Mouse (Mus musculus): ENCODE data around the gene Rgsl1. TPM values are rescaled to one million over a fixed set of nuclear protein-coding genes. Genes with fewer than 3 reads are reported as not detected.
A peak's percentile ranks its signal among the peaks of the same experiment; 100 is the strongest.
"Not testable (repeated sequence)": the region's sequence is repeated elsewhere in the genome, so short reads cannot be mapped to it uniquely, and the experiment has no call there.

Rgsl1 gene
- not detected in 2 replicates for total RNA-seq (2014; fragmentation: Nextera tagmentation)
- not detected in 2 replicates for total RNA-seq (2017)

DNA sequence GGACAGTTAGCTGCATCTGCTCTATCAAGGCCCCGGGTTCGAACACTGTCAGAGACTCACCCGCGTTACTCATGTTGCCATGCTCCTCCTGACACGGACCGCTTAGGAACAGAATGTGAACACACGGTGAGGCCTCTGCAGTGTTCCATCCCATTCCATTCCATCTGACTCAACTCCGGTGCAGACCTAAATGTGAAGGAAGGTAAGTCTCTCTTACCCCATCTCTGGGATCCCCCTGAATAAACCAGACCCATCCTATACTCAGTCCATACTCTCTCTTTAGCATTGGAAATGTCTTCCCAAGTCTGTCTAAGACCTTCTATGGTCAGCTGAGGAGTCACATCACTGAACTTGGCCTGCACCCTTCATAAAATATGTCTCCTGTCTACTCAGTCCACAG is at the start of gene Rgsl1:
Gene Rgsl1 (minus strand): TSS at position 101 of the 400 bp plus-strand sequence.
- ATAC-seq (replicated peaks; ENCODE audit: poor library complexity, severe bottlenecking): no peak

DNA sequence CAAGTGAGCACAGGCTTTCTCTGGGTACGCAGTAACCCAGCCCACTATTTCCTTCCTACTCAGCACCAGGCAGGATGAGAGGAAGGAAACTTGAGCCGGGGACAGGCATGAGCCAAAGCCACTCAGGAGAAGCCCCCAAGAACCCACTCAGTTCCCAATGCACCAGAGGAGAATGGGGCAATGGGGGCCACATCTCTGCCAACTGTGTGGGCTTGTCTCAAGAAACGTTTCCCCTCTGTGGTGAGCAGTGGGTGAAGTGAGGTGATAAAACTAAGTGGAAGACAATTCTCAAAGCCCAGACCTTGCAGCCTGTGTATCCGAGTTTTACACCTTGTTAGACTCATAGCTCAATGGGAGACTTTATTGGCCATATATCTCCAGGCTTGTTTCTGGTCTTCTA is 47.5 kb upstream of the Rgsl1 start, which contains the start of gene Teddm1a:
Gene Teddm1a (plus strand): TSS at position 301 of the 400 bp plus-strand sequence.
- ATAC-seq (replicated peaks; ENCODE audit: poor library complexity, severe bottlenecking): no peak

DNA sequence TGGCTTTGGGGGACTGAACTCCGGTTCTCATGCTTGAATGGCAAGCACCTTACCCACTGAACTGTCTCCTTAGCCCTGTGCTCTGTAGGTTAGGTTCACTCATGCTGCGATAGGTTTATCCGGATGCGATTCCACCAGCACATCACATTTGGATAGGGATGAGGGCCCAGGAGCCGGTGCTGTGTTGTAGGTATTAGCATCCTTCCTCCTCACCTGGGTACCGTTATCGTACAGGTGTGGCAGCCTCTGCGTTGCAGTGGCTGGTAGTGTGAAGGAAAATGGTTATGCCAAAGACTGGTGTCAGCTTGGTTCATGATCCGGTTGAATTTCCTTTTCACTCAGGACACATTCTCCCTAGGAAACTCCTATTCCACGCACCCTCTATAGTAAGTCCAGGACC is 46.2 kb upstream of the Rgsl1 start:
- no peak for ATAC-seq (replicated peaks; ENCODE audit: poor library complexity, severe bottlenecking)

DNA sequence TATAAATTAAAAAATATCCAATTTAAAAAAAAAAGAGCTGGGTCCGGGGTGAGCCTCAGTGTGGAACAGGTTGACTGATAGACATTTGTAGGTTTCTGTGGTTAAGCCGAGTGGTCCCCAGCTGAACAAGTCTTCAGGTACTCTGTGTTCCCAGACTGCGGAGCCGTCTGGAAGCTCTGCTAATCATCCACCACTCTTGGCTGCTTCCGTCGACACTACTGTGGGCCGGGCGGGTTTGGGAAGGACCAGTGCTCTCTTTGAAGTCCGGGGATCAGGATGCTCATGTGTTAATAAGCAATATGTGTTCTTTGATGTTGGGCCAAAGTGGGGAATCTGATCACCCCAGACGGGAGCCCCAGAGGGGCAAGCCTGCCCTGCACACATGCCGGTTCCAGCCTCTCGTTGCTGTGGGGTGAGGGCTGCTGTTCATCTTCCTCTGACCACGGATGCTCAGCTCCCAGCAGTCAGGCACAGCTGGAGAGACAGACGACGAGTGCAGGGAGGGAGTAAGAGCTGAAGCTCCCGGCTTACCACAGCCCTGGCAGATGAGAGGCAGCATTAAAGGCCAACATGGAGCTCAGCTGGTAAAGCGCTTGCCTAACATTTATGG is 42.2 kb upstream of the Rgsl1 start:
- no peak for ATAC-seq (replicated peaks; ENCODE audit: poor library complexity, severe bottlenecking)

DNA sequence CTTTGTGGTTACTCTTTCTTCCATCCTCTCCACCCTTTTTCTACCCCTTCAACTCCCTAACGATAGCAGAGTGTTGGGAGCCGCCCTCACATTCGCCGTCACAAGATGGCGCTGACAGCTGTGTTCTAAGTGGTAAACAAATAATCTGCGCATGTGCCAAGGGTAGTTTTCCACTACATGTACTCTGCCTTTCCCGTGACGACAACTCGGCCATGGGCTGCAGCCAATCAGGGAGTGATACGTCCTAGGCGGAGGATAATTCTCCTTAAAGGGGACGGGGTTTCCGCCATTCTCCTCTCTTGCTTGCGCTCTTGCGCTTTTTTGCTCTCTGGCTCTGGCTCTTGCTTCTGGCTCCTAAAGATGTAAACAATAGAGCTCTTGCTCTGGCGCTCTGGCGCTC is 36.4 kb upstream of the Rgsl1 start:
- not testable (repeated sequence) for ATAC-seq (replicated peaks; ENCODE audit: poor library complexity, severe bottlenecking)

DNA sequence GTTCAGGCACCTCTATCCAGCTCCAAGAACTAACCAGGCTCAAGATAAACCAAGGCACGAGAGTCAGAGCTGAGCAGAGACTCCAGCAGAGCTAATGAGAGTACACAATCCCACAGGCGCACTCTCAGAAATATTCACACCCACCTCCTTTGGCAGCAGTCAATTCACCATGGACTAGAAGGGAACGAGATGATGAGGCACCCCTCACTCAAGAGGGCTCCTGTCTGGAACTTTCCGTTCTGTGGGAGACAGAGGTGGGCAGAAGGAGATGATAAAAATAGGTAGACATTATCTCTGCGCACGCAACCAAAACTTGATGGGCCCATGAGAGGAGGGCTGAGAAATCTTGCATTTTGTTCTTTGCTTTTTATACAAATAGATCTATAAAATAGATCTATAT is 30.1 kb upstream of the Rgsl1 start, which contains the start of gene Teddm1b:
Gene Teddm1b (plus strand): TSS at position 301 of the 400 bp plus-strand sequence.
- ATAC-seq (replicated peaks; ENCODE audit: poor library complexity, severe bottlenecking): no peak

DNA sequence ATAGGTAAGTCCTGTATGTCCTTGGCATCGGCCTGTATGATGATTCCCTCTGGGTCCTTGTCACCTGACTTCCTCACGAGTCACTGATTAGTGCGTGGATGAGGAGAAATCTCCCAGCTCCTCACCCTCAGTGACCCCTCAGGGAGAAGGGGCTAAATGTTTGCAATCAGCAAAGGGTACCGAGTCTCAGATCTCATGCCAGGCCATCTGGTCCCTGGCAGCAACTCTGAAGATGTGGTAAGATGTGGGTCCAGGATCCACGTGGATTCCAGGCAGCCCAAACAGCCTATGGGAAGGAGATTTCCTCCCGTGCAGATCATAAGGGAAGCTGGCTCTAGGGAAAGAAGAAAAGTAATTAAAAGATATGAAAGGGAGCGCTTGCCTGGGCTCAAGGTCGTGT is 12.0 kb upstream of the Rgsl1 start:
- ATAC-seq (replicated peaks; ENCODE audit: poor library complexity, severe bottlenecking): no peak

DNA sequence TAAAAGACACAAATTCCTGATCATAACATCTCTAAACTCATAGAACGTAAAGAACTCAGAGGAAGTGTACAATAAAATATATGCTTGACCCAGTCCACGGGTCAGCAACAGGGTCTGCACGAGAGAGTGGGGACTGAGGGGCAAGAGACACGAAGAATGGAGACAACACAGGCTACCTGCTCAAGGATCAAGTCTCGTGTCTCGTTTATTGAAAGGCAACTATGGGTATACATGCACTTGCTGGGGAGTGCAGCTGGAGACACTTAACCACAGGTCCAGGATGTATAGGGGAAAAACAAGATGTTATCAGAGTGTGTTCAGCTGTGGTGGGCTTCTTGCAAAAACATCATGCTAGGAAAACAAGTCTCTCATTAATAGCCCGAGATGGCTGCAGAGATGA is 8.8 kb upstream of the Rgsl1 start:
- ATAC-seq (replicated peaks; ENCODE audit: poor library complexity, severe bottlenecking): not testable (repeated sequence)

DNA sequence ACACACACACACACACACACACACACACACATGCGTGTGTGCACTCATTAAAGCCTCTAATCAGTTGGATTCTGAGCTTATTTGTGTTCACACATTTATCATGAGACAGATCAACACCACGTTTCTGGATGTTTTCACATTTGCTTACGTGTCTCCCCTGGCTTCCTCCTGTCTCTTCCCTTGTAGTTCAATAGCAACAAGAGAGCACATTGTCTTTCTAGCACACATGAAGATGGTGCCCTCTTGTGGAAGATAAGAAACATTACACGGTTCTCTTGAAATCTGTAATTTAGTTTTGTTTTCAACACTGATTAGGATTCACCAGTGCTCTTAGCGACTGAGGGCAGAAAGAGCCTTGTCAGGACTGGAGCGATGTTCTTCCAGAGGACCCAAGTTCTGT is 2.9 kb upstream of the Rgsl1 start:
- peak; percentile 81 for ATAC-seq (replicated peaks; ENCODE audit: poor library complexity, severe bottlenecking)

DNA sequence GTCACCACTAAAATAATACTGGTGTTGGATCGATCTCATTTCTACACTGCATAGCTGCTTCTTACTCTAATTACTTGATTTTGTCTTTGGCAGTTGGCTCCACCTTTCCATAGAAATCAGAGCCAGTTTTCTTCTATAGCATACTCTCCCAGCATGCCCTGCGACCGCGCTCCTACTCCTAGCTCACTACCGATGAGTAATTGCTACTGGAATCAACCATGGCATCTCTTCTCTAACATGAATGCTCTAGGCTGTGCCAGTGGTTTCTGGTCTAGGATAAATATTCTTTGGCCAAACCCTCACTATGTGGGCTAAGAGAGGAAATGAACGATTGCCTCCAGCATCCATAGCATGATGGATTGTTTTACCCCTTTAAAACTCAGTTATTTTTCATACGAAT is 2.5 kb upstream of the Rgsl1 start:
- ATAC-seq (replicated peaks; ENCODE audit: poor library complexity, severe bottlenecking): no peak

DNA sequence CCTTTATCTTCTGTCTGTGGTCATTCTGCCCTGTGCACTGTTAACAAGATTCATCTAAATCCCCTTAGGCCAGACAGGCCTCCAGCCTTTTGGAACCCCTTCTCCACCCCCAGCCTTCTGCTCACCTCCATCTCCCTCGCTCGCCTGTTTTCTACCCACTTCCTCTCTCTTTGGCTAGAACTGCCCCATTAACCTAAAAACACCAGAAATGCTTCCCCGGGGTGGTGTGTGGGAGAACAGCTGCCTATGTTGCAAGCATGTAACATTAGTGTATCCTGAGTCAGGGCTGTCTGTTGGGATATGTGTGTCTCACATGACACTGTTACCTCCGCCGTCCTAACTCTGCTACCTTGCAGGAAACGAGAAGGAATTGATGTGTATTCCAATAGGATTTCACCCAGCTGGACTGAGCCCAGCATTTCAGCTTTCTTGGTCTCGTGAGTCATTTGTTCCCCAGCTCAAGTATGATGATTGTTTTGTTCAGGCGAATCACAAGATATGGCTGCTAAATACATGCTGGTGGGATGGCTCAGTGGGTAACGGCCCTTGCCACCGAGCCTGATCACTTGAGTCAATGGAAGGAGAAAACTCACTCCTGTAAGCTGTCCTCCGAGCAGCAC is 1.7 kb downstream of the Rgsl1 start:
- ATAC-seq (replicated peaks; ENCODE audit: poor library complexity, severe bottlenecking): peak; percentile 68

DNA sequence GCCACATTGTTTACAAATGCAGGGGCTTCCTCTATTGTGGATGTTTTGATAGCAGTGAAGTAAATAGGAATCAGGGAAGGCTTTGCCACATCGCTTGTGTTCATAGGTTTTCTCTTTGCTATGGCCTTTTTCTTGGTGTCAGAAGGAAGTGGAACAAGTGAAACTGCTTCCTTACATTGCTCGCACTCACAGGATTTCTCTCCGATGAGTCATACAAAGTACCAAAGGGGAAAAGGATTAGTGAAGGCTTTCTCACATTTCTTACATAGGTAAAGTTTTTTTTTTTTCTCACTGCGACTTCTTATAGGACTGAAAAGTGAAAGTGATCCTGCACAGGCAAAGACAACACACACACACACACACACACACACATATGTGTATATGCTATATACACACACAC is 7.9 kb downstream of the Rgsl1 start:
- no peak for ATAC-seq (replicated peaks; ENCODE audit: poor library complexity, severe bottlenecking)

DNA sequence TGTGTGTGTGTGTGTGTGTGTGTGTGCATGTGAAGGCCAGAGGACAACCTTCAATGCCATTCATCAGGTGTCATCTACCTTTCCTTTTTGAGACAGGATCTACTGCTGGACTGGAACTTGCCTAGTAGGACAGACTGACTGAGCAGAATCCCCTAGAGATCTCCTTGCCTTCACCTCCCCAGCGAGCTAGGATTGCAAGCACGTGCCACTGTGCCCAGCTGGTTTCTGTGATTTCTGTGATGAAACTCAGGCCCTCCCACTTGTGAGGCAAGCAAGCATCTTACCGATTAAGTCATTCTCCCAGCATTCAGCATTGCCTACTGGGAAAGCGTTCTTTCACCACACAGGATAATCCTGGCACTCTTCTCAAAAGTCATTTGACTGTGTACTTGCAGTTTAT is 13.2 kb downstream of the Rgsl1 start:
- ATAC-seq (replicated peaks; ENCODE audit: poor library complexity, severe bottlenecking): no peak

DNA sequence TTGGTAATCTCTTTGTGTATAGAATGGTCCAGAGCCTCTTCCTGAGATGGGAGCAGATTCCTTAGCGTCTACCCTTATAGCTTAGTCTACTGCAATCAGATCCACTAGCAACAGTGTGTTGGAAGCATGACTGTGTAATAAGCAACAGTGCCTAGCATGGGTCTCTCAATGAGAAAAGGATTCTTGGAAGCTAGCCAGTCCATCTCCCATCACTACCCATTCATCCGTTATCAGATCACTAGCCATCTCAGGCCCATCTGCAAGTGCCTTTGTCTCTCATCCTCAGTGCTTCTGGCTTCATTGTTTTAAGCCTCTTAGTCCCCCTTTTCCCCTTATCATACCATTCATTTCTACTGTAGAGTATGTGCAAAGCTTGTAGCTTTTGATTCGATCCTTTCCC is 23.7 kb downstream of the Rgsl1 start:
- ATAC-seq (replicated peaks; ENCODE audit: poor library complexity, severe bottlenecking): no peak

DNA sequence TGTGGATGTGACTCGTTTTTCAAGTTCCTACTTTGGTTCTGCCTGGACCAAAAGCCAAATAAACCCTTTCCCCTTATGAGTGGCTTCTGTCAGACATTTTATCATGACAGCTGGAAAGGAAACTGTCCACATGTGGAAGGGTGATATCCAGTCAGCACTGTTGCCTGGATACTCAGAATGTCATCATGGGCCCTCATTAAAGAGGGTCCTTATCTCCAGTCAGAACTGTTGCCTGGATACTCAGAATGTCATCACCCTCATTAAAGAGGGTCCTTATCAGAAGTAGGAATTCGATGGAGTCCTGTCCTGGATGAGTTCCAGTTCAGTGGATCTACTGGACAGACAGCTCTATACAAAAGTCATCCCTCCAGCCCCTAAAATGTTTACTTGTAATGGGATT is 29.7 kb downstream of the Rgsl1 start:
- no peak for ATAC-seq (replicated peaks; ENCODE audit: poor library complexity, severe bottlenecking)

DNA sequence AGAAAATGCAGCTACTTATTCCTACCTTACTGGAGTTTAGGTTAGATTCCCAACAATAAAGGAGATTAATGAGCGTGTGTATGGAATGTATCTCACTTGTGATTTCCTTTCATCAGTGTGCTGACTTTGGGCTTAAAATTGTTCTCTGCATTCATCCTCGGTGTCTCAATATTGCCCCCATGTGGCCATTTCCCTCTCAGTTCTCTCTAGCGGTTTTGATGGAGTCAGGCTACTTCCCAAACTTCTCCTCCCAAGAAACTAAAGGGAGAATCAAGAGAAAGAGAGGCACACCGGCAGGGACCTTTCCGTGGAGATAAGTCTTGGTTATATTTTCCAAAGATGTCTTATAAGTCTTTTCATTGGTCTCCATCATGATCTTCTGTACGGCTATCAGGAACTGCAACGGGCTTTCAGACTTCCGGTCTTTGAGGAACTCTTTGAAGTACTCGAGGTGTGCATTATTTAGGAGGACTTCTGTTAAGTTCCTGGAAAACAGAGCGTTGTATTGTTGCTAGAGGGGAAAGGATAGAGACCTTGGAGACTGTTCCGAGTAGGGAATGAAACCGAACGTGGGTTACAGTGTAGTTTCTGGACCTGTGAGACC is 36.5 kb downstream of the Rgsl1 start:
- peak; percentile 55 for ATAC-seq (replicated peaks; ENCODE audit: poor library complexity, severe bottlenecking)

DNA sequence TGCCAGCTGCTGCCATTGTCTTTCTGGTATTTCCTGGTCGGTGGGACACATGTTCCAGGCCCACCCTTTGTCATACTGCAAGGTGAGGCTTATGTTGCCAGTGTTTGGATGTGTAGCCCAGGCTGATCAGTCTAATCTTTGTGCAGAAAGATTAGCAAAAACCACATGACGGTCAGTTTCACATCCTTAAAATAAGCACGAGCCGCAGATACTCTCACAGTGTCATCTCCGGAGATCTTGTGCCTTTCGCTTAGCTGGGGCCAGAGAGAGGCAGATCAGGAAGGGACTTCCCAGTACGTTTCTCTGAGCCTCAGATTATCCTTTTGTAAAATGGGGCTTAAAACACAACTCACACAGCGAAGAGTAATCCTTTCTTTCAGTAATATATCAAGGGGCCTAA is 40.4 kb downstream of the Rgsl1 start:
- ATAC-seq (replicated peaks; ENCODE audit: poor library complexity, severe bottlenecking): peak; percentile 87

DNA sequence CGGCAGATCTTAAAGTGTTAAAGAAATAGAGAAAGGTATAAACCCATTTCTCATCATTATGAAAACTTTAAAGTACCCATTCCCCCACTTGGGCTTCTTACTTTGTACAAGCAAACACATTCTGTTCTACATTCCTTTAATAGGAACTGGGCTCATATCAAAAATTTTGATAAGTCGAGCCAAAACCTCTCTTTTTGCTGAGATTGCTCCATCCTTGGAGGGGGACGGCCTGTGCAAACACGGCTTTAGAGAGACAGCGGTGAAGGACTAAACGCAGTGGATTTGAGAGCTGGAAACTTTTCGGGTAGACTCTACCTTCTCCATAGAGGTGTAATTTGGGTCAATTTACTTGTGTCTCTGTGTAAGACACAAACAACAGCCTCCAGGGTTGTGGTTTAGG is 41.3 kb downstream of the Rgsl1 start:
- ATAC-seq (replicated peaks; ENCODE audit: poor library complexity, severe bottlenecking): peak; percentile 3; the same call in 1 of the 2 replicates

DNA sequence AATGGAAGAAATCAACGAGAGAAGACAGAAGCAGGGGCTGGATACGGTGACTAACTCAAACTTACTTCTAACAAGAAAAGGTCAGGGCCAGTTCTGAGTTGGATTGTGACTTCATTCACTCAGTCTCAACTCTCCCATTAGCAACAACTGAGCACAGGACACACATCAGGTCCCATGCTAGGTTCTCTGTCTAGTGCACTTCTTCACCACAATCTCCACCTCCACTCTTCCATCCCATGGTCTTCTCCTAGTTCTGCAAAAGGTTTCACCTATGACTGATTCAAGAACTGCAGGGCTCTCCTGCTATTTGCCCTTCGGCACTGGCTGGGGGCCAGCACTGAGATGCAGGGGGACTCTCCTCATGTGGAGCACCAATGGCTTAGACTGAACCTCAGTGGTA is 49.7 kb downstream of the Rgsl1 start:
- no peak for ATAC-seq (replicated peaks; ENCODE audit: poor library complexity, severe bottlenecking)

DNA sequence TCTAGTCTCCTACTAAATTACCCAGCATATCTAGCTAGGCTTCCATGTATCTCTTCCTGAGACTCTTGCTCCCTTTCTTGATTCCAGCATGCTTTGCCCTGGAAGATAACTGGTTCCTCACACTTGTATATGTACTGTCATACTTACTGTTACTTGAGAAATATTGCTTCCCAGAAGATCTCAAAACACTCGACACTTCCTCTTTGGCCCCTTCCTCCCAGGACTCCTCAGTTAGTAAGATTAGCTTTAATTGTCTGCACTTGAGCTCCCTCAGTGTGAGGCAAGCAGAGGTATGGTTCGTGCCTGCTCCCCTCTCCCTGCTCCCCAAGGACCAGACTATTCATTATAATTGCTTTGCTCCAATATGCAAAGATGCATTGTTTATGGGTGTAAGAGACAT is 53.2 kb downstream of the Rgsl1 start:
- peak; percentile 83 for ATAC-seq (replicated peaks; ENCODE audit: poor library complexity, severe bottlenecking)

DNA sequence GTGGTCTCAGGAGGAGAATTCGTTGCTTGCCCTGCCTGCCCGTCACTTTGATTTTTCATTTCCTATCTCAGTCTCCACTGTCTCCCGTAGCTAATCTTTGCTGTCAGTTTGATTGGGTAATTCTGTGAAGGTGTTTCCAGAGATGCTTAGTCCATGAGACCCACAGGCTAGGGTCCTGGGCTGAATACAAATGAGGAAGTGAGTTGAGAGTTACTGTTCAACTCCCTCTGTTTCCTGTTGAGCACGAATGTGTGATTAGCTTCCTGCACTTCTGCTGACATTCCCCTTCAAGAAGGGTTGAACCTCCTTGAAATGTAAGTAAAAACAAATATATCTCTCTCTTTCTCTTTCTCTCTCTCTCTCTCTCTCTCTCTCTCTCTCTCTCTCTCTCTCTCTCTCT is 58.3 kb downstream of the Rgsl1 start:
- peak; percentile 97 for ATAC-seq (replicated peaks; ENCODE audit: poor library complexity, severe bottlenecking)

DNA sequence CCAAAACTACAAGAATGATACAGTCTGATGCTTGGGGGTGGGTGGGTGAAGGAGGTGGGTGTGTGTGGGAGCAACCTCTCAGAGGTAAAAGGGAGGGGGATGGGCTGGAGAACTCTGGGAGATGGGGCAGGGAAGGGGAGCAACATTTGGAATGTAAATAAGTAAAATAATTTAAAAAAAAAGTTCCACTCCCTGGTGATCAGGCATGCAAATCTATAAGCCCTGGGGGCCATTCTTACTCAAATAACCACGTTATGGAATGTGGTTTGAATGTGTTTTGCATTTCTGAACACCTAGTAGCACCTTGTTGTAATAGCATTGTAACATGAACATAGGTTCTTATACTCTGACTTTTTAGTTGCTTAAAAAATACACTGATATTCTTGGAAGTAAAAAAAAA is 60.6 kb downstream of the Rgsl1 start:
- ATAC-seq (replicated peaks; ENCODE audit: poor library complexity, severe bottlenecking): no peak
